Mouse (Mus musculus) lung, embryonic 16.5 days (tissue): ENCODE data around the gene Smco3. TPM values are rescaled to one million over a fixed set of nuclear protein-coding genes. Genes with fewer than 3 reads are reported as not detected.

Source experiments
- ATAC-seq: fragments of 200-750 bp; cut with Nextera tagmentation; 2 replicates; pipeline ENCODE4 v1.8.0; 2017; ENCODE audit warnings: low read depth, mild to moderate bottlenecking, moderate library complexity
- H3K27ac ChIP-seq: fragments of 300-500 bp; sonication (generic); 2 replicates; pipeline ENCODE4 v1.5.1; 2014; ENCODE audit warnings: mild to moderate bottlenecking, control low read depth, low read length
- H3K27me3 ChIP-seq: fragments of 300-500 bp; sonication (generic); 2 replicates; pipeline ENCODE4 v1.6.1; 2014; ENCODE audit warnings: low read depth, low read length, mixed read lengths; ENCODE audit not compliant: control insufficient read depth, insufficient read depth
- H3K36me3 ChIP-seq: fragments of 300-500 bp; sonication (generic); 2 replicates; pipeline ENCODE4 v1.6.1; 2014; ENCODE audit warnings: low read length; ENCODE audit not compliant: control insufficient read depth, insufficient read depth
- H3K4me1 ChIP-seq: fragments of 300-500 bp; sonication (generic); replicated peaks from 2 replicates; pipeline ENCODE4 v1.6.1; 2014; ENCODE audit warnings: low read length, mixed read lengths; ENCODE audit not compliant: control insufficient read depth, insufficient read depth
- H3K4me2 ChIP-seq: fragments of 300-500 bp; sonication (generic); 2 replicates; pipeline ENCODE4 v1.6.1; 2014; ENCODE audit warnings: low read depth, low read length, control low read depth
- H3K4me3 ChIP-seq: fragments of 300-500 bp; sonication (generic); 2 replicates; pipeline ENCODE4 v1.5.1; 2014; ENCODE audit warnings: mild to moderate bottlenecking, low read length, control low read depth
- H3K9ac ChIP-seq: fragments of 300-500 bp; sonication (generic); 2 replicates; pipeline ENCODE4 v1.6.1; 2014; ENCODE audit warnings: low read length, control low read depth
- H3K9me3 ChIP-seq: fragments of 300-500 bp; sonication (generic); 2 replicates; pipeline ENCODE4 v1.6.1; 2016; ENCODE audit warnings: low read length; ENCODE audit not compliant: control insufficient read depth
- WGBS: fragments of 180-500 bp; shearing (Covaris S2); extraction: QIAGEN DNeasy Blood & Tissue Kit; methylation state at CpG from one replicate; pipeline ENCODE4 v1.1.7; 2014; 5-methylcytosine and 5-hydroxymethylcytosine counted together
- polyA plus RNA-seq: library from polyadenylated mRNA; unstranded; fragments of >200 nt; fragmentation: Nextera tagmentation; extraction: Ambion mirVana; gene quantifications from 2 replicates; pipeline ENCODE4 v1.2.1, GENCODE M21; 2015

Gene Smco3
- polyA plus RNA-seq, 1 experiment from 2014 or later, result 3.3 TPM

- no peaks in the 10 kb centered on the region for H3K9me3 ChIP-seq
Measured at GRCm38 (mm10) chr6:136831712-136832111, 3.5 kb downstream of the Smco3 start.

DNA sequence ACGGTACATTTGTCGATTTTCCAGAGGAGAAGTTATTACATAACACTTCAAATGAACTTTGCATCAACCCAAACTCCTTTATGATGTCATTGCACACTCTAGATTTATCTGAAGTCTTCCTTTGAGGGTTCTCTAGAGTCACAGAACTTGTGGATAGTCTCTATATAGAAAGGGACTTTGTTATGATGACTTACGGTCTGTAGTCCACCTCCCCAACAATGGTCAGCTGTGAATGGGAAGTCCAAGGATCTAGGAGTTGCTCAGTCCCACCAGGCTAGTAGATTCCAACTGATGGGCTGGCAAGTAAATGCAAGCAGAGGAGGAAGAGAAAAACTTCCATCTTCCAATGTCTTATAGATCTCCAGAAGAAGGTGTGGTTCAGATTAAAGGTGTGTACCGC lies 6.6 kb downstream of the Smco3 start:
- H3K4me3 ChIP-seq, result peak overlapping the region; percentile 52
- H3K27ac ChIP-seq, result peak overlapping the region; percentile 69; the same call in 1 of the 2 replicates
- no peaks in the 10 kb centered on the region for H3K9me3 ChIP-seq
- peak overlapping the region; percentile 54 for H3K4me2 ChIP-seq
- H3K9ac ChIP-seq, result peak overlapping the region; percentile 56
- 34% methylated on average over 4 of the region's 4 CpGs for WGBS
- H3K36me3 ChIP-seq, result peaks cover 9% of the 10 kb centered on the region; the same call in 1 of the 2 replicates
- H3K4me1 ChIP-seq, result peaks cover 5% of the 10 kb centered on the region; the same call in 1 of the 2 replicates
- ATAC-seq, result no peak
- no peaks in the 10 kb centered on the region for H3K27me3 ChIP-seq

More at GRCm38 (mm10) chr6:136831712-136832111, 3.5 kb downstream of the Smco3 start:
- no peak overlapping the region for H3K9ac ChIP-seq
- H3K4me3 ChIP-seq, result no peak overlapping the region
- ATAC-seq, result no peak
- H3K4me1 ChIP-seq, result peaks cover 3% of the 10 kb centered on the region; the same call in 1 of the 2 replicates
- no peaks in the 10 kb centered on the region for H3K27me3 ChIP-seq
- no peak overlapping the region for H3K27ac ChIP-seq
- H3K36me3 ChIP-seq, result no peaks in the 10 kb centered on the region
- no peak overlapping the region for H3K4me2 ChIP-seq
- WGBS, result 63% methylated on average over 5 of the region's 5 CpGs

GRCm38 (mm10) chr6:136827881-136828561 lies 7.2 kb downstream of the Smco3 start, which contains the start of gene Wbp11:
Wbp11 (minus strand) TSS chr6:136828233.
- H3K9me3 ChIP-seq, result no peaks in the 10 kb centered on the region
- peaks cover 5% of the 10 kb centered on the region; the same call in 1 of the 2 replicates for H3K4me1 ChIP-seq
- H3K9ac ChIP-seq, result peak within 1 kb of the TSS; percentile 100
- H3K27ac ChIP-seq, result peak within 1 kb of the TSS; percentile 70
- under 1% methylated on average over 43 of the region's 45 CpGs for WGBS
- H3K27me3 ChIP-seq, result no peaks in the 10 kb centered on the region
- H3K36me3 ChIP-seq, result peaks cover 11% of the 10 kb centered on the region
- ATAC-seq, result peak; percentile 100
- H3K4me2 ChIP-seq, result peak within 1 kb of the TSS; percentile 81
- peak within 1 kb of the TSS; percentile 100 for H3K4me3 ChIP-seq

GRCm38 (mm10) chr6:136827516-136827880 lies 7.8 kb downstream of the Smco3 start, which contains the start of gene BC049715:
BC049715 (plus strand) TSS chr6:136827626.
- Histone ChIP-seq H3K4me2 (peak within 1 kb of the TSS; percentile 81), H3K36me3 (peaks cover 16% of the 10 kb centered on the region), H3K4me1 (peaks cover 5% of the 10 kb centered on the region; the same call in 1 of the 2 replicates), H3K4me3 (peak within 1 kb of the TSS; percentile 100), H3K27ac (peak within 1 kb of the TSS; percentile 70), H3K9ac (peak within 1 kb of the TSS; percentile 100), H3K27me3 (no peaks in the 10 kb centered on the region), H3K9me3 (no peaks in the 10 kb centered on the region)
- no peak for ATAC-seq
- 0% methylated on average over 34 of the region's 34 CpGs for WGBS

GRCm38 (mm10) chr6:136827116-136827515 lies 8.1 kb downstream of the Smco3 start:
- 11% methylated on average over 7 of the region's 7 CpGs for WGBS
- H3K4me3 ChIP-seq, result peak overlapping the region; percentile 100
- peak overlapping the region; percentile 81 for H3K4me2 ChIP-seq
- ATAC-seq, result no peak
- no peaks in the 10 kb centered on the region for H3K9me3 ChIP-seq
- peaks cover 5% of the 10 kb centered on the region; the same call in 1 of the 2 replicates for H3K4me1 ChIP-seq
- H3K9ac ChIP-seq, result peak overlapping the region; percentile 100
- H3K27me3 ChIP-seq, result no peaks in the 10 kb centered on the region
- H3K36me3 ChIP-seq, result peaks cover 20% of the 10 kb centered on the region
- H3K27ac ChIP-seq, result peak overlapping the region; percentile 70

DNA sequence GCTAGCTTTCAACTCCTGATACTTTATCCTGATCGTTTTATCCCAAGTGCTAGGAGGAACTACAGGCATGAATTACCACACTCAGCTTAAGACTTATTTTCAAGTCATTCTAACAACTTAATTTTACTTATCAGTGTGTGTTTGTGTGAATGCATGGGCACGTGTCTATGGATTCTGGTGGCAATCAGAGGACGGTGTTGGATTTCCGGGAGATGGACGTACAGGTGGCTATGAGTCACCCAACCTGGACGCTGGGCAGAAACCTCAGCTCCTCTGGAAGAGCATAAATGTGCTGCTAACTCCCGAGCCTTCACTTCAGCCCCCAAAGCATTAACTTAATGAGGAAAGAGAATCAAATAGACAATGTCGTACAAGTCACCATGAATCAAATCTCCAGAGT lies 10.3 kb downstream of the Smco3 start:
- no peak overlapping the region for H3K4me3 ChIP-seq
- no peak overlapping the region for H3K4me2 ChIP-seq
- ATAC-seq, result no peak
- WGBS, result 90% methylated on average over 8 of the region's 8 CpGs
- H3K4me1 ChIP-seq, result peaks cover 5% of the 10 kb centered on the region; the same call in 1 of the 2 replicates
- no peaks in the 10 kb centered on the region for H3K9me3 ChIP-seq
- H3K27me3 ChIP-seq, result no peaks in the 10 kb centered on the region
- H3K36me3 ChIP-seq, result peaks cover 41% of the 10 kb centered on the region
- H3K9ac ChIP-seq, result no peak overlapping the region
- no peak overlapping the region for H3K27ac ChIP-seq

DNA sequence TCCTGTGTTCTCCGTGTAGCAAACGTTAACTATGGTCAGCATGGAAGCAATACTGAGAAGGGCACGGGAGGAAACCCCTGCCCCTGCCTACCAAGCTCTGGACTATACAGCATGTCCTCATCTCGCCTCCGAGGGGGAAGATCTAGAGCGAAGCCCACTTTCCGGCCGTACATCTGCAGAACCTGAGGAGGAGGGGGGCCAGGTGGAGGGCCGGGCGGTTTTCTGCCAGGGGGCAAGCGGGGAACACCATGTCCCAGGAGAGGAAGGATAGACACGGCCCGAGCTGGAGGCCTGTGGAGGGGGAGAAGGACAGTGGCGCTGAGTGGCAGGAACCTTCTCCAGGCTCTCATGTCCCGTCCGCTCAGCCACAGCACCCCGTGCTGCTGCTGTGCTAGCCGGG lies 14.2 kb downstream of the Smco3 start:
- 93% methylated on average over 15 of the region's 18 CpGs for WGBS
- H3K4me2 ChIP-seq, result no peak overlapping the region
- H3K4me1 ChIP-seq, result no peaks in the 10 kb centered on the region
- no peak overlapping the region for H3K4me3 ChIP-seq
- H3K27me3 ChIP-seq, result no peaks in the 10 kb centered on the region
- H3K9ac ChIP-seq, result no peak overlapping the region
- no peak overlapping the region for H3K27ac ChIP-seq
- no peak for ATAC-seq
- peaks cover 72% of the 10 kb centered on the region for H3K36me3 ChIP-seq
- no peaks in the 10 kb centered on the region for H3K9me3 ChIP-seq

DNA sequence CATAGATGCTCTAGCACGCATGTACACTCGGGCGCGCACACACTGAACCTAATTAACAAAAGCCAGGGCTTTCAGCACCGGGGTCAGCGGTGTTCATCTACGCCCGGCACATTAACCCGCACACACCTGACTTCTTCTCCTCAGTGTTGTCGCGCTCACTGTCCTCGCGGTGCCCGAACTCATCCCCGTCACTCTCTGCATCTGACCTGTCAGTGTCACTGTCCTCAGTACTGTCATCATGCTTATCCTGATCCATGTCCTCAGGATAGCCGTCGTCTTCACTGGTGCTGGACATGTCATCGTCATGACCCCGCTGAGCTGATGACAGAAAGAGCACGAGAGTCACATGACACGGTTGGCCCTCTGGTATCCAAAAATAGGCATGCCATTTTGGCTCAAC lies 14.9 kb downstream of the Smco3 start:
- H3K27ac ChIP-seq, result no peak overlapping the region
- H3K4me2 ChIP-seq, result no peak overlapping the region
- H3K36me3 ChIP-seq, result peaks cover 78% of the 10 kb centered on the region
- no peaks in the 10 kb centered on the region for H3K27me3 ChIP-seq
- no peak for ATAC-seq
- 93% methylated on average over 21 of the region's 21 CpGs for WGBS
- H3K4me3 ChIP-seq, result no peak overlapping the region
- no peaks in the 10 kb centered on the region for H3K4me1 ChIP-seq
- no peak overlapping the region for H3K9ac ChIP-seq
- no peaks in the 10 kb centered on the region for H3K9me3 ChIP-seq

DNA sequence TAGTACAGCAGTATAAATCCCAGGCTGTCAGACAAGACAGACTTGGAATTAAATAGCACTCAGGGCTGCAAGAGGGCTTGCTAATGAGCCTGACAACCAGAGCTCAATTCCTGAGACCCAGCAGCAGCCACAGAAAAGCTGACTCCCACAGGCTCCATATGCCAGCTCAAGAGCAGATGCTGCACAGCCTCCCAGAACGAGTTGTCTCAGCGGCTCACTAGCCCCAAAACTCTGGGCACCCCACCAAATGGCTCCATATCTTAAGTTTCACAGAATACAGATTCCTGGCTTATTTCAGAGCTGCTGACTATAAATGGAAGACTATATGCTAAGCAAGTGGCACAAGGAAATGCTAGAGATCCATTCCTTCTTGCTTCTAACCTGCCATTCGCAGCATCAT lies 17.7 kb downstream of the Smco3 start:
- no peak for ATAC-seq
- Histone ChIP-seq H3K4me1 (no peaks in the 10 kb centered on the region), H3K9ac (no peak overlapping the region), H3K27ac (no peak overlapping the region), H3K4me3 (no peak overlapping the region), H3K9me3 (no peaks in the 10 kb centered on the region), H3K36me3 (peaks cover 81% of the 10 kb centered on the region), H3K4me2 (no peak overlapping the region), H3K27me3 (no peaks in the 10 kb centered on the region)
- 93% methylated on average over 3 of the region's 3 CpGs for WGBS
